Mouse (Mus musculus): ENCODE results near the gene Acss2. TPM values are rescaled to one million over a fixed set of nuclear protein-coding genes. Genes with fewer than 3 reads are reported as not detected.

Acss2 gene
- total and polyA plus RNA-seq, 2 experiments from 2014 or later = 16.3 to 25.5 TPM

- no peaks in the 10 kb centered on the region for H3K27me3 ChIP-seq (ENCODE audit: insufficient read depth, low read length)
- DNase-seq = no peak
- no peak overlapping the region for H3K27ac ChIP-seq (ENCODE audit: low read depth, low read length)
- no peaks in the 10 kb centered on the region for H3K9me3 ChIP-seq (ENCODE audit: low read length)
- TF ChIP-seq CTCF (IDR thresholded peaks at IDR 0.05; ENCODE audit: low read depth) = no peak
- ATAC-seq = no peak
- H3K36me3 ChIP-seq (ENCODE audit: insufficient read depth) = no peaks in the 10 kb centered on the region
- no peak overlapping the region for H3K9ac ChIP-seq
- H3K4me2 ChIP-seq (ENCODE audit: low read depth) = no peak overlapping the region
- H3K4me3 ChIP-seq (ENCODE audit: low read depth, low read length) = no peak overlapping the region
- no peaks in the 10 kb centered on the region for H3K4me1 ChIP-seq (ENCODE audit: insufficient read depth)
These were observed 21.9 kb downstream of the Acss2 start for GRCm38 (mm10) chr2:155539696-155540095.

- DNase-seq = no peak
- WGBS = 51% methylated on average over 6 of the region's 6 CpGs
- no peaks in the 10 kb centered on the region for H3K4me1 ChIP-seq (ENCODE audit: insufficient read depth)
- H3K4me3 ChIP-seq (ENCODE audit: low read depth, low read length) = no peak overlapping the region
- H3K27ac ChIP-seq (ENCODE audit: low read depth, low read length) = no peak overlapping the region
- H3K36me3 ChIP-seq (ENCODE audit: insufficient read depth) = no peaks in the 10 kb centered on the region
- no peaks in the 10 kb centered on the region for H3K9me3 ChIP-seq (ENCODE audit: low read length)
- no peaks in the 10 kb centered on the region for H3K27me3 ChIP-seq (ENCODE audit: insufficient read depth, low read length)
- no peak for TF ChIP-seq CTCF (IDR thresholded peaks at IDR 0.05; ENCODE audit: low read depth)
- no peak overlapping the region for H3K9ac ChIP-seq
- ATAC-seq = no peak
- no peak overlapping the region for H3K4me2 ChIP-seq (ENCODE audit: low read depth)
These were observed 23.2 kb downstream of the Acss2 start for GRCm38 (mm10) chr2:155540822-155541458.

- WGBS = 76% methylated on average over 1 of the region's 1 CpGs
- DNase-seq = no peak
- no peak for TF ChIP-seq CTCF (IDR thresholded peaks at IDR 0.05; ENCODE audit: low read depth)
- Histone ChIP-seq H3K36me3 (ENCODE audit: insufficient read depth) (no peaks in the 10 kb centered on the region; the same call in 1 of the 2 replicates), H3K9ac (no peak overlapping the region), H3K27ac (ENCODE audit: low read depth, low read length) (no peak overlapping the region), H3K4me2 (ENCODE audit: low read depth) (no peak overlapping the region), H3K4me3 (ENCODE audit: low read depth, low read length) (no peak overlapping the region), H3K9me3 (ENCODE audit: low read length) (no peaks in the 10 kb centered on the region), H3K4me1 (ENCODE audit: insufficient read depth) (no peaks in the 10 kb centered on the region), H3K27me3 (ENCODE audit: insufficient read depth, low read length) (no peaks in the 10 kb centered on the region)
- ATAC-seq = no peak
These were observed 29.2 kb downstream of the Acss2 start for GRCm38 (mm10) chr2:155546955-155547354.

GRCm38 (mm10) chr2:155552336-155552735 lies 34.6 kb downstream of the Acss2 start:
- H3K4me1 ChIP-seq (ENCODE audit: insufficient read depth) = no peaks in the 10 kb centered on the region
- DNase-seq (no peak), ATAC-seq (no peak)
- H3K9me3 ChIP-seq (ENCODE audit: low read length) = no peaks in the 10 kb centered on the region
- no peak overlapping the region for H3K4me3 ChIP-seq (ENCODE audit: low read depth, low read length)
- H3K4me2 ChIP-seq (ENCODE audit: low read depth) = no peak overlapping the region
- H3K36me3 ChIP-seq (ENCODE audit: insufficient read depth) = no peaks in the 10 kb centered on the region; the same call in 1 of the 2 replicates
- TF ChIP-seq CTCF (IDR thresholded peaks at IDR 0.05; ENCODE audit: low read depth) = no peak
- no peak overlapping the region for H3K9ac ChIP-seq
- H3K27me3 ChIP-seq (ENCODE audit: insufficient read depth, low read length) = no peaks in the 10 kb centered on the region
- no peak overlapping the region for H3K27ac ChIP-seq (ENCODE audit: low read depth, low read length)

- Histone ChIP-seq H3K9ac (no peak overlapping the region), H3K9me3 (ENCODE audit: low read length) (no peaks in the 10 kb centered on the region), H3K27me3 (ENCODE audit: insufficient read depth, low read length) (no peaks in the 10 kb centered on the region), H3K36me3 (ENCODE audit: insufficient read depth) (no peaks in the 10 kb centered on the region; the same call in 1 of the 2 replicates), H3K4me1 (ENCODE audit: insufficient read depth) (no peaks in the 10 kb centered on the region), H3K27ac (ENCODE audit: low read depth, low read length) (no peak overlapping the region), H3K4me2 (ENCODE audit: low read depth) (no peak overlapping the region), H3K4me3 (ENCODE audit: low read depth, low read length) (no peak overlapping the region)
- no peak for TF ChIP-seq CTCF (IDR thresholded peaks at IDR 0.05; ENCODE audit: low read depth)
- no peak for DNase-seq
- no peak for ATAC-seq
These were observed 35.2 kb downstream of the Acss2 start for GRCm38 (mm10) chr2:155552949-155553354.

GRCm38 (mm10) chr2:155554426-155554985 lies 36.8 kb downstream of the Acss2 start:
- no peak for ATAC-seq
- 88% methylated on average over 2 of the region's 2 CpGs for WGBS
- TF ChIP-seq CTCF (IDR thresholded peaks at IDR 0.05; ENCODE audit: low read depth) = no peak

GRCm38 (mm10) chr2:155562209-155562608 lies 44.5 kb downstream of the Acss2 start:
- no peak for TF ChIP-seq CTCF (IDR thresholded peaks at IDR 0.05; ENCODE audit: low read depth)
- Histone ChIP-seq H3K4me2 (ENCODE audit: low read depth) (no peak overlapping the region), H3K27me3 (ENCODE audit: insufficient read depth, low read length) (no peaks in the 10 kb centered on the region), H3K9me3 (ENCODE audit: low read length) (no peaks in the 10 kb centered on the region), H3K4me1 (ENCODE audit: insufficient read depth) (no peaks in the 10 kb centered on the region), H3K36me3 (ENCODE audit: insufficient read depth) (peaks cover 11% of the 10 kb centered on the region), H3K27ac (ENCODE audit: low read depth, low read length) (no peak overlapping the region), H3K4me3 (ENCODE audit: low read depth, low read length) (no peak overlapping the region), H3K9ac (no peak overlapping the region)
- no peak for DNase-seq
- WGBS = 62% methylated on average over 1 of the region's 1 CpGs
- ATAC-seq = no peak

More at GRCm38 (mm10) chr2:155554426-155554985, 36.8 kb downstream of the Acss2 start:
- Histone ChIP-seq H3K4me3 (ENCODE audit: low read depth, low read length) (no peak overlapping the region), H3K4me2 (ENCODE audit: low read depth) (no peak overlapping the region), H3K9me3 (ENCODE audit: low read length) (no peaks in the 10 kb centered on the region), H3K27me3 (ENCODE audit: insufficient read depth, low read length) (no peaks in the 10 kb centered on the region), H3K27ac (ENCODE audit: low read depth, low read length) (no peak overlapping the region), H3K4me1 (ENCODE audit: insufficient read depth) (no peaks in the 10 kb centered on the region), H3K36me3 (ENCODE audit: insufficient read depth) (no peaks in the 10 kb centered on the region; the same call in 1 of the 2 replicates), H3K9ac (no peak overlapping the region)
- DNase-seq = no peak
